Mouse (Mus musculus): ENCODE measurements around the gene Smim4. TPM values are rescaled to one million over a fixed set of nuclear protein-coding genes. Genes with fewer than 3 reads are reported as not detected.

Smim4 gene
- polyA plus RNA-seq, 1 experiment: 42.8 TPM

DNA sequence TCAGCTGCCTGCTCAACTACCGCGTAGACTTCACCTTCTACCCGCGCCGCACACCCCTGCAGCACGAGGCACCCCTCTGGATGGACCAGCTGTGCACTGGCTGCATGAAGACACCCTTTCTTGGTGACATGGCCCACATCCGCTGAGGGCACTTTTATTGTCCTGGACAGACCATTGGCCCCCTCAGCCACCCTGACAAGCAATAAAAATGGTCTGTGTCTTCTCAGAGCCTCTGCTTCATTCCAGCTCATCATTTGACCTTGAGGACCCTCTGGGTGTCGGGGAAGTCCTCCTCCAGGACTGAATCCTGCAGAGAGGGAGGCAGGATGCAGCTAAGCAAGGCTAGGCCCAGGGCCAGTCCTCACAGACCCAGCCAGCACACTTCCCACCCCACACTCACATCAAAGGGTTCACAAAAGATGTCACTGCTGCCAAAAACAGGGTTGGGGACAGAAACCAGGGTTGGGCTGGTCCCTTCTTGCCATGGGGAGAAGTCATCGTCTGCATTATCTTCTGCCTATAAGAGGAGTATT lies 10.2 kb upstream of the Smim4 start:
- DNase-seq (ENCODE audit: low spot score): peak; percentile 13

- peak; percentile 13 for DNase-seq (ENCODE audit: low spot score)
Measured at GRCm38 (mm10) chr14:31138219-31138896, 9.6 kb upstream of the Smim4 start.

DNA sequence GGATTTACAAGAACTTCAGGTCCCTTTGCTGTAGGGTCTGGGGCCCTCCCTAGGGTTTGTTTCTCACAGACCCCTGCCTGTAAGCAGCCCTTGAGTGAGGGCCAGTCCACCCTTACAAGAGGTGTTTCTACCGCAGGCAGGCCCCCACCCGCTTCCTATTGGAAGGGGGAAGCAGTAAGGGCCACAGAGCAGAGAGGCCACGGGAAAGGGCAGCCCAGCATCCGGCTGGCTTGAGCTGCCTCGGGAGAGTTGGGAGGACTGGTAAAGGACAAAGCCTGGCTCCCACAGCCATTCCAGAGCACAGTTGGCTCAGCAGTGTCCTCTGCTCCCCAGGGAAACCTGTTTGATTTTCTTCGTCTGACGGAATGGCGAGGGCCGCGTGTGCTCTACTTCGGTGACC lies 9.0 kb upstream of the Smim4 start:
- DNase-seq (ENCODE audit: low spot score): no peak

DNA sequence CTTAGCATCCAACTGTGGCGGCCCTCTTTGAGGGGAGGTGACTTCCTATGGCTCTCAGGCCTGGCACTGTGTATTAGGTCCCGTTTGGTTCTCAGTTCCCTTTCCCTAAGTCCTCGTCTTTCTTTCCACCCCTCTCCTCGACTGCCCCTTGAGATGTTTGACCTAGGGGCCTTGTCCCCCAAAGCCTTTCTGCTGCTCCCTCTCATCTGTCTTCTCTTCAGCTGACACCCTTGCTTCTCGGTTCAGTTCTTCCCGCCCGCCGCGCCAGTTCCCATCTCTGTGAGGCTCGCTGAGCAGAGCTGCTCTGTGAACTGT lies 8.5 kb upstream of the Smim4 start:
- DNase-seq (ENCODE audit: low spot score): no peak

GRCm38 (mm10) chr14:31136411-31137280 lies 7.9 kb upstream of the Smim4 start:
- no peak for DNase-seq (ENCODE audit: low spot score)

DNA sequence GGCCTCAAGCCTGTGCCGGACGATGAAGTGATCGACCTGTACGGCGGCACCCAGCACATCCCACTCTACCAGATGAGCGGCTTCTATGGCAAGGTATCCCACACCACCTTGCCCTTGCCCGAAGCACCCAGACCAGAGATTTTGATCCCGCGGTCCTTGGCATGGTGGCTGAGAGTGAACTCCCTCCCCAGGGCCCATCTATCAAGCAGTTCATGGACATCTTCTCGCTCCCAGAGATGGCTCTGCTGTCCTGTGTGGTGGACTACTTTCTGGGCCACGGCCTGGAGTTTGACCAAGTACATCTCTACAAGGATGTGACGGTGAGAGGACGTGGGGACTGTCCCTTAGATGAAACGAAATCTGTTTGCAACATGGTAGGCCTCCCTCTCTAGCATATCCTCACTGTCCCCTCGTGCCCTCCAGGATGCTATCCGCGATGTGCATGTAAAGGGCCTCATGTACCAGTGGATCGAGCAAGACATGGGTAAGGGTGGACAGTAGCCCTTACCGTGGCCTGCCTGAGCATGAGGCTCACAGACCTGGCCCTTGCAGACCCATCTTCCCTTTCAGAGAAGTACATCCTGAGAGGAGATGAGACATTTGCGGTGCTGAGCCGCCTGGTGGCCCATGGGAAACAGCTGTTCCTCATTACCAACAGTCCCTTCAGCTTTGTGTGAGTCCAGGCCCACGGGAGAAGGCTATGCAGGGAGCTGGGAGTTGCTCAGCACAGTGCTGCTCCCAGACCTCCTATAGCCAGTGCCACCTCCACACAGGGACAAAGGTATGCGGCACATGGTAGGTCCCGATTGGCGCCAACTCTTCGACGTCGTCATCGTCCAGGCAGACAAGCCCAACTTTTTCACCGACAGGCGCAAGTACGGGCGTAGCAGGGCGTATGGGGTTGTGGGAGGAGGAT lies 7.0 kb upstream of the Smim4 start:
- no peak for DNase-seq (ENCODE audit: low spot score)

DNA sequence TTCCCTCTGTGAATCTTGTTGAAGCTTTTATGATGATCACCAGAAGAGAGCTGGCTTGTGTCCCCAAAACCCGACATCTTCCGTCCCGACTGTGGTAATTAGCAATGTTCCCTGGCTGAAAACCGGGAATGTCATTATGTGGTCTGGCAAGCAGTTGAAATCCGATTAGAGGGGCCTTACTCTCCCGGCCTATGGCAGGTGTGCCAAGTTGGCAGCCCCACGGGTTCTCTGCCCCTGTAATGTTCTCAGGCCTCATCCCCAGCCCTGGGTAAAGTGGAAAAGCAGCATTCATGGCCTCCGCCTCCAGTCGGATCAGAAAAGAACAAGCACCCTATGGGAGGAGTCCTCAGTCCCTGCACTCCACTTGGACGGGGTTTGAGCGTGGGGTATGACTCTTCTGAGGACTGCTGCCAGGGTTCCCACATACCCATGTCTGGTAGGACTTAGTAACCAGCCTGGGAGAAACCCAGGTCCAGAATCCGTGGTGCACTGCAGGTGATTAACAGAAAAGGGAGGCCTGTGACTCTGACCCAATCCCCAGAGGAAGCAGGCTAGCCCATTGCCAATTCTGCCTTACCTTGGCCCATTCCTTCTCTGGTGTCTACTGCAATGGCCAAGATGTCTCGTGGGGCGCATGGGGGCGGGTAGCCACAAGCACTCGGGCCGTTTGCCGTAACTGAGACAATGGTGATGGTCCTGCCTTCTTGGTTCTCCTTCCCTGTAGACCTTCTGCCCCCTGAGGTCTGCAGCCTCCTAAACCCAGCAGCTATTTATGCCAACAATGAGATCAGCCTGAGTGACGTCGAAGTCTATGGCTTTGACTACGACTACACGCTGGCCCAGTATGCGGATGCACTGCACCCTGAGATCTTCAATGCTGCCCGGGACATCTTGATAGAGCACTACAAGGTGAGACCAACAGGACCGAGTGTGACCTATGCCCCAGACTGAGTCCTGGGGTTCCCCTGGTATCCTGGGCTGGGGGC lies 5.6 kb upstream of the Smim4 start:
- DNase-seq (ENCODE audit: low spot score): no peak

GRCm38 (mm10) chr14:31133023-31133665 lies 4.4 kb upstream of the Smim4 start:
- DNase-seq (ENCODE audit: low spot score): no peak

DNA sequence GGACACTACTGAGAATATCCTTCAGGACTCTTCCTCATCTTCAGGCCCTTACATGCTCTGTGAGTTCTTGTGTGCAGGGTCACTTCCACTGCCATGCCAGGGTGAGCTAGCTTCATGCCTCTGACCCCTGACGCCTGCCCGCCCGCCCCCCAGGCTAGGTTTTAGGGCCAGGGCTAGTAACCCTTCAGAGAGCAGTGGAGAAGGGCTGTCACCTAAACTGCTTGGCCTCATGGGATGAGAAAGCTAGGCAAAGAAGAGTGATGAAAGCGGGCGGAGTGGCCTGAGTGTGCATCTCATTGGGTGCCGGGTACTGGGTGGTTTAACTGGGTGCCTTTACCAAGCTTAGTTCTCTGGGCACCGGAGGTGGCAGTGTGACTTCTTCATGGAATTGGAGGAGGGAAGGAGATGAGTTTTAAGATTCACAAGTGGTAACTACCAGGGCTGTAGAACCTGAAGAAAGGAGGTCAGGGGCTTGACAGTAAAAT lies 3.8 kb upstream of the Smim4 start:
- no peak for DNase-seq (ENCODE audit: low spot score)

DNA sequence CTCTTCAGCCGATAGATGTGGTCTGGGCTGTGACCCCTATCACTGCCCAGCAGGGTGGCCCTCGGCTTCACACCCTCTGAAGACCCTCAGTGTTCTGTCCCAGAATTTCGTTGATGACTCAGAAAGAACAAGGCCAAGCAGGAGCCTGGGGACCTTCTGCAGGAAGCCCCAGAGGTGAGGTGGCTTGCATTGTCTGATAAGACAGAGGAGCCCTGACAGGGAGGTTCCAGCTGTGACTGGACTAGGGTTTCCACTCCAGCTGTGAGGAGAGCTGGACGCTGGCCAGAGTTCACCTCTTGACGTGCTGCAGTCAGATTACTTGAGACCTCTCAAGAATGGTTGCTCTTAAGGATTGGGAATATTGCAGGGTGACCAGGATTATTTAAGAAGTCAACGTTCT lies 3.3 kb upstream of the Smim4 start:
- no peak for DNase-seq (ENCODE audit: low spot score)

GRCm38 (mm10) chr14:31131272-31131821 lies 2.6 kb upstream of the Smim4 start:
- no peak for DNase-seq (ENCODE audit: low spot score)

GRCm38 (mm10) chr14:31130236-31131220 lies 1.8 kb upstream of the Smim4 start, which contains the start of gene Nt5dc2:
Nt5dc2 (plus strand) TSS chr14:31131053.
- peak; percentile 78 for DNase-seq (ENCODE audit: low spot score)

DNA sequence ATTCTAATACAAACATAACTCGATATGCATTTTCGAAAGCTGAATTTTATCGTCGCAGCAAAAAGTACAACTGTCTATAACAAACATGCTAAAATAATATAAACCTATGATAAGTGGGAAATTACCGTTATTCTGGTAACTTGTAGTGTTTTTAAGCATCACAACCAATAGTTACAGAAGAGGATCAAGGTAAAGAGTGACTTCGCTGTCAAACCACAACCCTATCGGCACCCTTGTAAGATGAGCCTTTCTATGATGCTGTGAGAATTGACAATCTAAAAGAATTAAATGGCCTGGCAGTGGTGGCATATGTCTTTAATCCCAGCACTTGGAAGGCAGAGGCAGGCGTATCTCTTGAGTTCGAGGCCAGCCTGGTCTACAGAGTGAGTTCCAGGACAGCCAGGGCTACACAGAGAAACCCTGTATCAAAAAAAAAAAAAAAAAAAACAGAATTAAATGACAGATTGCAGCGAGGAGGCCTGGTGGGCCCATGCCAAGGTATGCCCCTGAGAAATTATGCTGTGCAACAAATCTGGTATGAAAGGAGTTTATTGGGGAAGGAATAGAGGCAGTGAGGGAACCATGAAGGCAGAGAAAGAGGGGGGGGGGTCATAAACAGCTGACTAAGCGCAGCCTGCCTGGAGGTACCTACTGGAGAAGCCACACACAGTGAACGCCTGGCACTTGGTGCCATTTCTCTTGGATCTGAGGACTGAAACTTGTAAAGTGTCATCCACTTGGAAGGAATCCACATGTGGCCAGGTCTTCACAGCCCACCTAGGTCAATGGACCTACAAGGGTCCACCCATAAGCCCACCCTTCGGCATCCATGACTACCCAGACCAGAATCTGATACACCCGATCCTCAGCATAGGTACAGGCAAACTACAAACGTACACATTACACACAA lies 825 bp upstream of the Smim4 start:
- no peak for DNase-seq (ENCODE audit: low spot score)

DNA sequence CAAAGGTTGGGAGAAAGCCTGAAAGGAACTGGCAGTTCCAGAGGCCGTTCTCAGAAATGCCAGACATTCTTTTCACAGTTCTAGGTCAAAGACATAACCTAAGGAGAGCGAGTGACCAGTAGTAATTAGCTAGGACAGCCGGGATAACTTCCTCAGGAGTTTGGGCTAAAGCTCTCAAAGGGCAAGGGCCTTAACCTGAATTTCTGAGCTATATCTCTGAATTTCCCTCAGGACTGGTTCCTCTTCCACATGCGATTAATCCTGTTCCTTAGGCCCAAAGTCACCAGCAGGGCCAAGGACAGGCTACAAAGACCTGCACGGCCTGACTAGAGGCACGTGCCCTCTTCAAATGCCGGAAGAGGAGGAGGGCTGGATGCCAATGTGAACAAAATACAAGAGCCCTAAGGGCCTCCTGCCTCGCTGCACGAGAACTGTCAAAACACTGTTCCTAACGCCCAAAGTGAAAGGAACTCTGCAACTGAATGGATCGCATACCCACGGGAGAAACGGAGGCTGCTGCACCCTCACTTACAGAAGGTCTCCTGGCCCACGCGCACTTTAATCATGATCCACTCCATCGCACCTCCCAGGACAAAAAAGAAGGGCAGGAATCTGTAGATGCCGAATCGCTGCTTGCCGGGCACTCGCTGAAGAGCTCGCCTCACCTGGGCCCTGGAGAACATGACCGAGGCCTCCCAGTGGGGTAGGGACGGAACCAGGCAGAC lies 493 bp downstream of the Smim4 start:
- DNase-seq (ENCODE audit: low spot score): no peak

DNA sequence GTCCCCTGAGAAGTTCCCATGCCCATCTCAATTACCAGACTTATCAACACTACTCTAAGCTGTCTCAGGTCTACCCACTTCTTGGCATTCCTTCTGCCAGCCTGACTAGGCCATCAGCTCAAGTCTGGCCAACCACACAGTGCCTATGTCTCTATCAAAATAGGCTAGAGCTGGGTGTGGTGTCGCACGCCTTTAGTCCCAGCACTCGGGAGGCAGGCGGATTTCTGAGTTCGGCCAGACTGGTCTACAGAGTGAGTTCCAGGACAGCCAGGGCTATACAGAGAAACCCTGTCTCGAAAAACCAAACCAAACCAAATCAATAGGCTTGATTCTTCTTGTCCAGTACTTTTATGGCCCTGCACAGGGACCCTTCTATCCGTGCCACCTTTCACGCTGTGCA lies 1.9 kb downstream of the Smim4 start:
- no peak for DNase-seq (ENCODE audit: low spot score)

All from urinary bladder, adult 2 months (tissue).